In the genomic region with DNA sequence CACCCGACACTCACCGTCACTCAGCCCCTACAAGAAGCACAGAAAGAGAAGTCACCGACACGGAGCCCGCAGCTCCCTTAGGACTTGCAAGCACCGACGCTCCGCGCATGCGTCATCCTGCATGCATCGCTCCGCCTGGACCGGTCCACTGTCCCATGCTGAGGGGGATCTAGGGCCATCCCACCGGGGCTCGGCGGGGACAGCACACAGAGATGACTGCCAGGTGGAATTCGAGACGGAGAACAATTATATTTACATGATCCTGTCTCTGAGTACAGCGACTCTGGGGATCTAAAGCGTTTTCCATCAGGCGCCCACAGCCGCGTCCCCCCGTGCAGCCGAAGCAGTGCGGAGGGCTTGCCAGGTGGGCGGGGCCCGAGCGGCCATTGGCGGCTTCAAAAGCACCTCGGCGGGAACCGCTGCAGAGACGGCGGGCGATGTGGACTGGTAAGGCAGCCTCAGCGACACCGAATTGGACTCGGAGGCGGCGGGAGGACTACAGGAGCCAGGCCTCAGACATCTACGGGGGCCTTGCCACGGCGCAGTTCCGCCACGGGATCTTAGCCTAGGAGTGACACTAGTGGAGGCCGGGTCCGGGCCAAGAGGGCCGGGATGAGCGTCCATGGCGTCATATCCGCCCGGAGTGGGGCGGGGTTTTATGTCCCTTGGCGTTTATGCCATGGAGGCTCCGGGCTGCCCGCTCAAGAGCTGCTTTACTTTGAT, we compare ENCODE assay signal across 8 mouse cellular contexts. TPM values are rescaled to one million over a fixed set of nuclear protein-coding genes. Genes with fewer than 3 reads are reported as not detected.
DNase-seq lines count a peak whose midpoint lies in the region; ATAC-seq and TF ChIP-seq lines count a peak whose summit lies in the region.

Gene Cmc2 (minus strand): TSS at position 119 of the 723 bp plus-strand sequence.
Gene Cenpn (plus strand): TSS at position 394 of the 723 bp plus-strand sequence.

- H3K4me2 ChIP-seq in forebrain, embryonic 13.5 days, result peak within 1 kb of the TSS; percentile 85
- peak within 1 kb of the TSS; percentile 73 for H3K4me2 ChIP-seq in liver, postnatal 0 days (ENCODE audit: low read depth, low read length)
- peak within 1 kb of the TSS; percentile 57 for H3K4me2 ChIP-seq in neural tube, embryonic 14.5 days (ENCODE audit: low read depth, low read length)

- no peaks in the 10 kb centered on the region for H3K4me1 ChIP-seq in ES-Bruce4 (ENCODE audit: control insufficient read depth, insufficient read depth, low read length)
- H3K4me1 ChIP-seq in forebrain, embryonic 13.5 days, result peaks cover 21% of the 10 kb centered on the region
- peaks cover 18% of the 10 kb centered on the region for H3K4me1 ChIP-seq in liver, postnatal 0 days (ENCODE audit: insufficient read depth)
- peaks cover 2% of the 10 kb centered on the region; the same call in 1 of the 2 replicates for H3K4me1 ChIP-seq in neural tube, embryonic 14.5 days (ENCODE audit: control insufficient read depth, insufficient read depth, low read length)

- intact Hi-C loops in heart, postnatal 10 days (cut with DNase I), result loop anchor here (2.0 kb wide), 1 partner anchor 57 kb away; the partner anchor contains the start of gene 1700030J22Rik

- H3K36me3 ChIP-seq in ES-Bruce4 (ENCODE audit: control insufficient read depth, insufficient read depth, low read length, poor library complexity, severe bottlenecking), result peaks cover 8% of the 10 kb centered on the region; the same call in 1 of the 2 replicates
- peaks cover 17% of the 10 kb centered on the region for H3K36me3 ChIP-seq in forebrain, embryonic 13.5 days (ENCODE audit: poor library complexity, severe bottlenecking)
- peaks cover 9% of the 10 kb centered on the region for H3K36me3 ChIP-seq in liver, postnatal 0 days (replicated peaks; ENCODE audit: insufficient read depth, low read length)
- H3K36me3 ChIP-seq in neural tube, embryonic 14.5 days (ENCODE audit: control insufficient read depth, insufficient read depth, low read length), result no peaks in the 10 kb centered on the region

- peak; percentile 96 for TF ChIP-seq POLR2A in ES-Bruce4 (IDR thresholded peaks at IDR 0.05; ENCODE audit: insufficient read depth, low read length)

- no peak for TF ChIP-seq EP300 in ES-Bruce4 (IDR thresholded peaks at IDR 0.05; ENCODE audit: insufficient read depth, low read depth, low read length)
- TF ChIP-seq EP300 in liver, postnatal 0 days (IDR thresholded peaks at IDR 0.05; ENCODE audit: low read depth), result peak; percentile 76

- no peaks in the 10 kb centered on the region for H3K9me3 ChIP-seq in ES-Bruce4 (replicated peaks; ENCODE audit: control insufficient read depth, insufficient read depth, low read length, poor library complexity, severe bottlenecking)
- no peaks in the 10 kb centered on the region for H3K9me3 ChIP-seq in forebrain, embryonic 13.5 days (replicated peaks)
- no peaks in the 10 kb centered on the region for H3K9me3 ChIP-seq in liver, postnatal 0 days (ENCODE audit: low read length)
- no peaks in the 10 kb centered on the region for H3K9me3 ChIP-seq in neural tube, embryonic 14.5 days (ENCODE audit: control insufficient read depth, low read length)

- ATAC-seq in cerebellum, adult (ENCODE audit: insufficient number of reproducible peaks, low FRiP score, low TSS enrichment), result peak; percentile 93
- peak; percentile 97 for ATAC-seq in forebrain, embryonic 13.5 days
- peak; percentile 93 for ATAC-seq in liver, postnatal 0 days
- peak; percentile 96 for ATAC-seq in neural tube, embryonic 14.5 days (ENCODE audit: low read depth)

- H3K4me3 ChIP-seq in ES-Bruce4 (ENCODE audit: low read depth, low read length), result peak within 1 kb of the TSS; percentile 99
- peak within 1 kb of the TSS; percentile 71 for H3K4me3 ChIP-seq in forebrain, embryonic 13.5 days
- peak within 1 kb of the TSS; percentile 81 for H3K4me3 ChIP-seq in liver, postnatal 0 days (ENCODE audit: low read depth, low read length)
- H3K4me3 ChIP-seq in neural tube, embryonic 14.5 days (ENCODE audit: low read depth, low read length), result peak within 1 kb of the TSS; percentile 69

- peak within 1 kb of the TSS; percentile 84 for H3K9ac ChIP-seq in ES-Bruce4 (ENCODE audit: low read depth, poor library complexity, severe bottlenecking)
- H3K9ac ChIP-seq in forebrain, embryonic 13.5 days, result peak within 1 kb of the TSS; percentile 70
- H3K9ac ChIP-seq in liver, postnatal 0 days (replicated peaks), result peak within 1 kb of the TSS; percentile 71
- H3K9ac ChIP-seq in neural tube, embryonic 14.5 days (replicated peaks; ENCODE audit: low read depth, low read length), result peak within 1 kb of the TSS; percentile 80

- H3K27ac ChIP-seq in ES-Bruce4 (ENCODE audit: insufficient read depth, low read length), result no peak within 1 kb of the TSS
- H3K27ac ChIP-seq in forebrain, embryonic 13.5 days, result peak within 1 kb of the TSS; percentile 64
- H3K27ac ChIP-seq in liver, postnatal 0 days (ENCODE audit: low read depth), result peak within 1 kb of the TSS; percentile 79
- H3K27ac ChIP-seq in neural tube, embryonic 14.5 days (ENCODE audit: low read depth, low read length), result peak within 1 kb of the TSS; percentile 83

- WGBS in forebrain, embryonic 13.5 days, result under 1% methylated on average over 57 of the region's 57 CpGs
- under 1% methylated on average over 57 of the region's 57 CpGs for WGBS in large intestine, adult 2 months
- WGBS in liver, postnatal 0 days (ENCODE audit: insufficient replicate concordance), result under 1% methylated on average over 57 of the region's 57 CpGs
- 0% methylated on average over 56 of the region's 57 CpGs for WGBS in neural tube, embryonic 14.5 days

- H3K27me3 ChIP-seq in ES-Bruce4 (ENCODE audit: control insufficient read depth, insufficient read depth, low read length, poor library complexity, severe bottlenecking), result no peaks in the 10 kb centered on the region
- H3K27me3 ChIP-seq in forebrain, embryonic 13.5 days, result no peaks in the 10 kb centered on the region
- no peaks in the 10 kb centered on the region for H3K27me3 ChIP-seq in liver, postnatal 0 days (ENCODE audit: insufficient read depth, low read length)
- H3K27me3 ChIP-seq in neural tube, embryonic 14.5 days (ENCODE audit: control insufficient read depth, insufficient read depth, low read length), result no peaks in the 10 kb centered on the region

- TF ChIP-seq CTCF in ES-Bruce4 (IDR thresholded peaks at IDR 0.05; ENCODE audit: low read depth, low read length), result no peak
- no peak for TF ChIP-seq CTCF in liver, postnatal 0 days (IDR thresholded peaks at IDR 0.05; ENCODE audit: low read depth)

- DNase-seq in heart, postnatal 10 days, result peak; percentile 94 to 95
- peak; percentile 88 for DNase-seq in large intestine, adult 2 months (ENCODE audit: low read depth, low spot score)
- peak; percentile 96 for DNase-seq in liver, postnatal 0 days
- DNase-seq in testis, postnatal 10 days (ENCODE audit: low spot score), result peak; percentile 97

RNA-seq across cellular contexts. Expression of gene Cmc2, which starts in this region (rescaled TPM):
- polyA plus RNA-seq in ES-Bruce4 (2011; ENCODE audit: insufficient read depth, insufficient read length, low read depth, missing spikeins), result 23.0 and 23.3 TPM in 2 replicates
- polyA plus RNA-seq in forebrain, embryonic 13.5 days (2015; fragmentation: Nextera tagmentation; extraction: Ambion mirVana), result 58.6 and 67.6 TPM in 2 replicates
- total RNA-seq in heart, postnatal 10 days (2021), result 10 to 100 TPM; 50.0 to 54.3 TPM
- 9.7 and 10.3 TPM in 2 replicates for polyA plus RNA-seq in large intestine, adult 2 months (2012; rRNA removed)
- 47.3 and 51.9 TPM in 2 replicates for polyA plus RNA-seq in liver, postnatal 0 days (2015; fragmentation: Nextera tagmentation; extraction: Ambion mirVana)
- polyA plus RNA-seq in neural tube, embryonic 14.5 days (2014; fragmentation: Nextera tagmentation; extraction: Ambion mirVana), result 30.1 and 33.9 TPM in 2 replicates

RNA-seq across cellular contexts. Expression of gene Cenpn, which starts in this region (rescaled TPM):
- polyA plus RNA-seq in ES-Bruce4 (2011; ENCODE audit: insufficient read depth, insufficient read length, low read depth, missing spikeins), result 48.0 and 49.1 TPM in 2 replicates
- 33.1 and 35.4 TPM in 2 replicates for polyA plus RNA-seq in forebrain, embryonic 13.5 days (2015; fragmentation: Nextera tagmentation; extraction: Ambion mirVana)
- total RNA-seq in heart, postnatal 10 days (2021), result 1 to 10 TPM; 4.9 to 5.1 TPM
- polyA plus RNA-seq in large intestine, adult 2 months (2012; rRNA removed), result 5.6 TPM in 2 replicates
- polyA plus RNA-seq in liver, postnatal 0 days (2015; fragmentation: Nextera tagmentation; extraction: Ambion mirVana), result 10.6 and 11.8 TPM in 2 replicates
- polyA plus RNA-seq in neural tube, embryonic 14.5 days (2014; fragmentation: Nextera tagmentation; extraction: Ambion mirVana), result 6.1 and 7.1 TPM in 2 replicates
